Mouse (Mus musculus) heart, postnatal 10 days (tissue): ENCODE data around the gene Zfp628. TPM values are rescaled to one million over a fixed set of nuclear protein-coding genes. Genes with fewer than 3 reads are reported as not detected.

Source experiments
- DNase-seq, 2 experiments: peaks; one replicate each; pipeline ENCODE4 v3.0.0; 2021
- intact Hi-C: fragments of 180-260 bp; cut with DNase I; formaldehyde crosslinking; loops from one replicate; pipeline ENCODE4 v1.15.1; 2025
- total RNA-seq, 2 experiments: library from RNA; stranded (reverse); gene quantifications; 2 replicates each; pipeline ENCODE4 v1.2.3; 2021

Zfp628 gene
- total RNA-seq, 2 experiments from 2014 or later, result 11.8 to 13.8 TPM

- no peak for DNase-seq
- intact Hi-C loops, result loop anchor here (5.0 kb wide), 1 partner anchor 104 kb away; the partner anchor contains the start of gene Ube2s
Measured at GRCm38 (mm10) chr7:4915669-4916416, 826 bp downstream of the Zfp628 start.

DNA sequence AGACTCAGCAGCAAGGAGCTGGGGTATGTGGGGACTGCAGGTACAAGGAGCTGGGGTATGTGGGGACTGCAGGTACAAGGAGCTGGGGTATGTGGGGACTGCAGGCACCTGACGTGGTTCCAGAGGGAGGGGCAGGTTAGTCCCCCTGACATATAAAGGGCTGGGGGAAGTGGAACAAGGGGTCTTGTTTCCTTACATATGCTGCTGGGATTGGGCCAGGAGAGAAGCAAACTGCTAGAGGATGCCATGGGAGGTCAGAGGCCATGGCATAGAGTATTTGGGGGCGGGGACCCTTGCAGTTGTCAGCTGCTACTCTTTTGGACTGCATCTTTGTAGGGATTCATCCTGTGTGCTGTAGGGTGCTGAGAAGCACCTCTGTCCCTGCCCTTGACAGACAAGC lies 2.5 kb downstream of the Zfp628 start:
- intact Hi-C loops, result loop anchor here (5.0 kb wide), 1 partner anchor 105 kb away; the partner anchor contains the start of gene Ube2s
- DNase-seq, result no peak

DNA sequence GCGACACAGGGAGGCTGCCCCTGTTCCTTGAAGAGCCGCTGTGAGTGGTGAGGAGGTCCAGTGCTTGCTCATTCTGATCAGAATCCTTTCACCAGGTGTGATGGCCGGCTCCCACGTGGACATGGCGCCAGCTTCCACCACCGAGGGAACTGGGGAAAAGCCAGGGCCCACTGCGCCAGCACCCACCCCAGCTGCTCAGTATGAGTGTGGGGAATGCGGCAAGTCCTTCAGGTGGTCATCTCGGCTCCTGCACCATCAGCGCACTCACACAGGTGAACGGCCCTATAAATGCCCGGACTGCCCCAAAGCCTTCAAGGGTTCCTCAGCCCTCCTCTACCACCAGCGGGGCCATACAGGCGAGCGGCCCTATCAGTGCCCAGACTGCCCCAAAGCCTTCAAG lies 3.7 kb downstream of the Zfp628 start:
- no peak for DNase-seq
- intact Hi-C loops, result loop anchor here (5.0 kb wide), 1 partner anchor 106 kb away; the partner anchor contains the start of gene Ube2s

DNA sequence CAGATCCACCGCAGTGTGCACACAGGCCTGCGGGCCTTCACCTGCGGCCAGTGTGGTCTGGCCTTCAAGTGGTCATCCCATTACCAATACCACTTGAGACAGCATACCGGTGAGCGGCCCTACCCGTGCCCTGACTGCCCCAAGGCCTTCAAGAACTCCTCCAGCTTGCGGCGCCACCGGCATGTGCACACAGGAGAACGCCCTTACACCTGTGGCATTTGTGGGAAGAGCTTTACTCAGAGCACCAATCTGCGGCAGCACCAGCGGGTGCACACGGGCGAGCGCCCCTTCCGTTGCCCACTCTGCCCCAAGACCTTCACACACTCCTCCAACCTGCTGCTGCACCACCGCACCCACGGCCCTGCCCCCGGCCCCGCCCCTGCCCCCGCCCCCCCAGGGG lies 4.1 kb downstream of the Zfp628 start:
- no peak for DNase-seq
- intact Hi-C loops, result loop anchor here (5.0 kb wide), 1 partner anchor 107 kb away; the partner anchor contains the start of gene Ube2s

DNA sequence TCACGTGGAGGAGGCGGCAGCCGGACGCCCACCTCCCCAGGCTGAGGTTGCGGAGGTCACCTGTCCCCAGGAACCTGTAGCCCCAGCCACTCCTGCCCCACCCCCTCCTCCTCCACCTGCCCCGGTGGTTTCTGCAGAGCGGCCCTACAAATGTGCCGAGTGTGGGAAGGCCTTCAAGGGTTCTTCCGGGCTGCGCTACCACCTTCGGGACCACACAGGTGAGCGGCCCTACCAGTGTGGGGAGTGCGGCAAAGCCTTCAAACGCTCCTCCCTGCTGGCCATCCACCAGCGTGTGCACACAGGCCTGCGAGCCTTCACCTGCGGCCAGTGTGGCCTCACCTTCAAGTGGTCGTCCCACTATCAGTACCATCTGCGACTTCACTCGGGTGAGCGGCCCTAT lies 5.0 kb downstream of the Zfp628 start:
- intact Hi-C loops, result loop anchor here (5.0 kb wide), 1 partner anchor 108 kb away; the partner anchor contains the start of gene Ube2s

DNA sequence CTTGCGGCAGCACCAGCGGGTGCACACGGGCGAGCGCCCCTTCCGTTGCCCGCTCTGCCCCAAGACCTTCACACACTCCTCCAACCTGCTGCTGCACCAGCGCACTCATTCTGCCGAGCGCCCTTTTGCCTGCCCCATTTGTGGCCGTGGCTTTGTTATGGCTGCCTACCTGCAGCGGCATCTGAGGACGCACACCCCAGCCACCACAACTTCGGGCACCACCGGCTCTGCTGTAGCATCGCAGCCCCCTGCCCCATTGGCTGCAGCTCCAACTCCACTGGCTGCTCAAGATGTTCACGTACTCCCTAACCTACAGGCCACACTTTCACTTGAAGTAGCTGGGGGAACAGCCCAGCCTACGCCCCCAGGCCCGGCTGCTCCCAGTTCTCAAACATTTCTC lies 5.5 kb downstream of the Zfp628 start:
- no peak for DNase-seq
- intact Hi-C loops, result no loop called here

More for the DNA sequence above, 5.0 kb downstream of the Zfp628 start:
- DNase-seq, result no peak

DNA sequence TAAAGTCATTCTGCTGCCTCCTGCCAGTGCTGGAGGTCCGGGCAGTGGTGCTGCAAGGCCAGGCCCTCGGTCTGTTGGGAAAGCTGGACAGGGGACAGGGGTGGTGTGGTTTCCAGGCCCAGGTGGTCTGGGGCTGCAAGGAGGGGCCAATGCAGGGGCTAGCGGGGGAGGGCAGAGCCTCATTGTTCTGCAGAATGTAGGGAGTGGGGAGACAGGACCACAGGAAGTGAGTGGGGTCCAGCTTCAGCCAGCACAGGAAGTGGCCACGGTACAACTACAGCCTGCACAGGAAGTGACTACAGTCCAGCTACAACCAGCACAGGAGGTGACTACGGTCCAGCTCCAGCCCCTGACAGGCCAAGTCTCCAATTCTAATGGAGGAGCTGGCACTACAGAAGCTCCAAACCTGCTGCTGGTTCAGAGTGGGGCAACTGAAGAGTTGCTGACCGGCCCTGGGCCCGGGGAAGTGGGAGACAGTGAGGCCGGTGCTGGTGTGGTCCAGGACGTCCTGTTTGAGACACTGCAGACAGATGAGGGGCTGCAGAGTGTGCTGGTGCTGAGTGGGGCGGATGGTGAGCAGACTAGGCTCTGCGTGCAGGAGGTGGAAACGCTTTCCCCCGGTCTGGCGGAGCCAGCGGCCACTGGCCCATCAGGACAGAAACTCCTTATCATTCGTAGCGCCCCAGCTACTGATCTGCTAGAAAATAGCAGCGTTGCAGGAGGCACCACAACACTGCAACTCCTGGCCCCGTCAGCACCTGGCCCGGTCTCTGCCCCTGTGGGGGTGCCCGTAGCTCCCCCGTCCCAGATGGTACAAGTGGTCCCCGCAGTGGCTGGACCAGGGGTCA lies 6.2 kb downstream of the Zfp628 start:
- DNase-seq, result peak; percentile 49 to 61
- intact Hi-C loops, result no loop called here

GRCm38 (mm10) chr7:4921824-4922482 lies 6.9 kb downstream of the Zfp628 start, which contains the start of gene Nat14:
Gene Nat14, plus strand, starts transcription at chr7:4922028.
- intact Hi-C loops, result no loop called here

GRCm38 (mm10) chr7:4922508-4922907 lies 7.5 kb downstream of the Zfp628 start:
- intact Hi-C loops, result no loop called here
- DNase-seq, result peak; percentile 74 to 83

More at GRCm38 (mm10) chr7:4921824-4922482, 6.9 kb downstream of the Zfp628 start, which contains the start of gene Nat14:
- no peak for DNase-seq

- peak in 1 of 2 experiments; percentile 50 for DNase-seq
- intact Hi-C loops, result no loop called here
Measured at GRCm38 (mm10) chr7:4922931-4923565, 8.0 kb downstream of the Zfp628 start.

- DNase-seq, result peak; percentile 61 to 72
- intact Hi-C loops, result no loop called here
Measured at GRCm38 (mm10) chr7:4923586-4924364, 8.8 kb downstream of the Zfp628 start.

DNA sequence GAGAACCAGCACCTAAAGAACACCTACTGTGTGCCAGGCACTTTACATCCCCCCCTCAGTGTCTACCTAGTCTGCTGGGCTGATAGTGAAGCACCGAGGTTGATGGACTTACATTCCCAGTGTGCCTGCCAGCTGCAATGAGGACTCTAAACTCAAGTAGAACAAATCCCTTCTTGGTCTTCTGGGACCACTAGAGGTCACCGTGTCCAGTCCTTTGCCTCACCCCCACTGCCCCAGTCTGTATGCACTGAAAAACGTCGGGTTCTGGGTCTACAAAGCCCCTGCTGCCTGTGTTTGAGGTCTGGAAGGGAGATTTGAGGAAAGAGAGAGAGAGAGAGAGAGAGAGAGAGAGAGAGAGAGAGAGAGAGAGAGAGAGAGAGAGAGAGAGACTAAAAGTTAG lies 9.5 kb downstream of the Zfp628 start:
- peak in 1 of 2 experiments; percentile 34 for DNase-seq
- intact Hi-C loops, result no loop called here

- DNase-seq, result peak; percentile 70 to 79
- intact Hi-C loops, result loop anchor here (1.0 kb wide), 1 partner anchor 14 kb away; no protein-coding TSS in a partner anchor
Measured at GRCm38 (mm10) chr7:4924891-4925301, 9.9 kb downstream of the Zfp628 start.

GRCm38 (mm10) chr7:4925441-4926381 lies 10.7 kb downstream of the Zfp628 start, which contains the start of gene Ssc5d:
Gene Ssc5d, plus strand, starts transcription at chr7:4925785.
- DNase-seq, result peak; percentile 72 to 73

GRCm38 (mm10) chr7:4926849-4927248 lies 11.8 kb downstream of the Zfp628 start:
- no peak for DNase-seq
- intact Hi-C loops, result no loop called here

More at GRCm38 (mm10) chr7:4925441-4926381, 10.7 kb downstream of the Zfp628 start, which contains the start of gene Ssc5d:
- intact Hi-C loops, result loop anchor here (1.0 kb wide), 1 partner anchor 14 kb away; no protein-coding TSS in a partner anchor

- intact Hi-C loops, result no loop called here
- peak in 1 of 2 experiments; percentile 48 for DNase-seq
Measured at GRCm38 (mm10) chr7:4927711-4928110, 12.7 kb downstream of the Zfp628 start.

- intact Hi-C loops, result no loop called here
- no peak for DNase-seq
Measured at GRCm38 (mm10) chr7:4928323-4928722, 13.3 kb downstream of the Zfp628 start.

DNA sequence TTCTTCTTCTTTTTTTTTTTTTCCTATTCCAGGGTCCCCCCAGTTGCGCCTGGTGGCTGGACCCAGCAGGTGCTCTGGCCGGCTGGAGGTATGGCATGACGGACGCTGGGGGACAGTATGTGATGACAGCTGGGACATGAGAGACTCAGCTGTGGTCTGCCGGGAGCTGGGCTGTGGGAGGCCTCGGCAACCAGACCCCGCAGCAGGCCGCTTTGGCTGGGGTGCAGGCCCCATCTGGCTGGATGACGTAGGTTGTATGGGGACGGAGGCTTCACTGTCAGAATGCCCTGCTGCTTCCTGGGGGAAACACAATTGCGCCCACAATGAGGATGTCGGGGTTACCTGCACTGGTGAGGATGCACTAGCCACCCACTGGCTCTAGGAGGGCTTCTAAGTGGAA lies 18.1 kb downstream of the Zfp628 start:
- no peak for DNase-seq
- intact Hi-C loops, result no loop called here
